Mouse (Mus musculus) bone marrow macrophage, adult 2 months (primary cell): ENCODE measurements at regions not wholly inside any gene's neighbourhood (a gene's known extent, or its start where the extent isn't known, plus 50 kb on each side); places are given as distances from the start of the nearest gene placed in this dataset.

Experiments used
- CTCF ChIP-seq: IDR thresholded peaks from 2 replicates; pipeline ENCODE4 v1.5.1; 2012; ENCODE audit warnings: low read depth, mild to moderate bottlenecking, low read length, moderate library complexity
- POLR2A ChIP-seq: IDR thresholded peaks from 2 replicates; pipeline ENCODE4 v1.6.1; 2012; ENCODE audit warnings: mild to moderate bottlenecking, low read depth, low read length, borderline replicate concordance

DNA sequence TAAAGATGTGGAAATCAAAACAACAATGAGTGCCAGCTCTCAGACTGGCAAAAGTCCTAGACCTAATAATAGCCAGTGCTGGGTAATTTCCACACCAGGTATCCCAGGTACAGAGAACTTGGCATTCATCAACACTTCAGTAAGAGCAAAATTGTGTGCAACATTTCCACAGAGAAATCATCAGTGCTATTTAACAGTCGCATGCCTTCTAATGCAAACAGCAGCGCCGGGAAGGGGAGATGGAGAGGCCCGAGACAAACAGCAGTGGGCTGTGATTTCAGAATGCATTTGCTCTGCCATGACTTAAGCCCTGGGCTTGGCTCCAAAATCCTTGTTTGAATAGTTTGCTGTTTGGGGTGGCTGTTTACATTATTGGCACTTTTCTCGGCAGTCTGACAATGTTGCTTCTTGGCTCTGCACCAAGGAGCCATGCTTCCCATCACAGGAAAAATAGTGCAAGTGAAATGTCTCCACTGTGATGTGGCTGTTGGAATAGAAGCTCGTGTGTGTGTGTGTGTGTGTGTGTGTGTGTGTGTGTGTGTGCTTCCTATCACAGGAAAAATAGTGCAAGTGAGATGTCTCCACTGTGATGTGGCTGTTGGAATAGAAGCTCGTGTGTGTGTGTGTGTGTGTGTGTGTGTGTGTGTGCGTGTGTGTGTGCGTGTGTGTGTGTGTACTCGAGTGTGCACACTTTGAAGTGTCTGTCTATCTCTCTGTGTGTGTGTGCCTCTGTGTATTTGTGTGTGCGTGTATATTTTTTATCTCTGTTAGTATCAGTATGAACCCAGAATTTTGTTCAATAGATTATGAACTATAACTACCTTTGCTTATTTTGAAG lies 190.1 kb upstream of the Cdyl start:
- TF ChIP-seq CTCF (no peak), POLR2A (no peak)
